Mouse (Mus musculus): ENCODE measurements around the gene Grm1. TPM values are rescaled to one million over a fixed set of nuclear protein-coding genes. Genes with fewer than 3 reads are reported as not detected.
A peak's percentile ranks its signal among the peaks of the same experiment; 100 is the strongest.
"Not testable (repeated sequence)": the region's sequence is repeated elsewhere in the genome, so short reads cannot be mapped to it uniquely, and the experiment has no call there.

Grm1 gene
- total RNA-seq (2021), result 10 to 100 TPM; 39.7 to 45.4 TPM

- DNase-seq (ENCODE audit: low spot score in 2 of 2), result peak; percentile 62 to 70
- intact Hi-C loops (cut with DNase I), result loop anchor here (1.0 to 10.0 kb wide), 4 partner anchors 135 to 675 kb away; no protein-coding TSS in a partner anchor
Measured at GRCm38 (mm10) chr10:11081611-11082398, at the start of gene Grm1. TSS of gene Grm1 (minus strand) at chr10:11082356.

DNA sequence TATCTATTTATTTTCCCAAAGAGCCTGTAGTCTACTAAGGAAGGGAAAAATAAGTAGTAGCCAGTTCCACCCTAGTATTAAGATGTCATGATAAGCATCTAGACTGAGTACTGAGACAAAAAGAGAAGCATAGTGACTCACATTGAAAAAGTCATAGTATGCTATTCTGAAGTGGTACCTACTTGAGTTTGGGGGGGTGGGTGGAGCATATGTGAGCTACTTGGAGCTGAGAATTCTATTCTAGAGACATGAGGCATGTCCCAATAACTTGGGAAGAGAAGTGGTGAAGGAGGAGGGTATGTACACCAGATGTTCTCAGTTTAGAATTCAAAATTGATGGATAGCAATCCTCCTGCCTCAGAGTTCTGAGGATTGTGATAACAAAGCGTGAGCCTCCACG lies 39.6 kb upstream of the Grm1 start:
- DNase-seq (ENCODE audit: low spot score in 2 of 2), result peak in 1 of 2 experiments; percentile 77
- intact Hi-C loops (cut with DNase I), result no loop called here

GRCm38 (mm10) chr10:11098475-11099044 lies 16.4 kb upstream of the Grm1 start:
- intact Hi-C loops (cut with DNase I), result no loop called here
- DNase-seq (ENCODE audit: low spot score in 2 of 2), result no peak

- DNase-seq (ENCODE audit: low spot score in 2 of 2), result no peak
- intact Hi-C loops (cut with DNase I), result loop anchor here (10.0 kb wide), 1 partner anchor 472 kb away; no protein-coding TSS in a partner anchor
Measured at GRCm38 (mm10) chr10:11086348-11086747, 4.2 kb upstream of the Grm1 start.

DNA sequence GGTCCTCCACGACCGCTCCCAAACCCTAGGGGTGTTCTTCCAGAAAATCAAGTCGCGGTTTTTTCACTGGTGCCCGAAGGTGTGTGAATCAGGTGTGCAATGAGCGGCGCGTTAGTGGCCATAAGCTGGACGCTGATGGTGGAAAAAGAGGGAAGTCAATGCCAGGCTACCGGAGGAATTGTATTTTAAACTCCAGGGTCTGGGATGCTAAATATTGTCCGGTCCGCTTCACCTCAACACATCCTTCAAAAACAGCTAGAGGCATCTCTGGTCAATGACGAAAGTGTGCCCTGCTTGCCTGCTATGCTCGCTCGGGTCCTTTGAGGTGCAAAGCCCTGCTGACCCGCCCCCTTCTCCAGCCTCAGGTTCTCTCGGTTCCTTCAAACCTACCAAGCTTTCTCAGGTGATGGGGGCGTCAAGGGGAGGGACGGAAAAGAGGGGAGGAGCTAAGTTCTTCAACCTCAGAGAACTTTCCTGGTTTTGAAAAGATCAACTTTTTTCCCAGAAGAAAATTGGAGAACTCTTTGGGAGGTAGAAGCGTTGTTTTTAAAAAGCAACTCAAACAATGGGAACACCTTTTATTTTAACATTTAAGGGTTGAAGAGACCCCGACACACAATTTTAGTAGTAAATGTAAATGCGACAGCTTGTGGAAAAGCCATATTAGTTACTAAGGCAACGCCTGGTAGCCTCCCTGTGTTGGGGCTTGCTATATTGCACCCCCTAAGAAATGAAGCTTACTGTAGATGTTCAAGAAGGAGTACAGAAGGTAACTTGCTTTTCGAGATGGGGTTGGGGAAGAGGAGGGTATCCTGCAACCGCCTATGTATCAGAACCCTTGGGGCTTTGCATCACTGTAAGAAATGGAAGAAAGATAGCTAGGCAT lies 1.2 kb downstream of the Grm1 start:
- peak in 1 of 2 experiments; percentile 16 for DNase-seq (ENCODE audit: low spot score in 2 of 2)
- intact Hi-C loops (cut with DNase I), result loop anchor here (5.0 to 10.0 kb wide), 3 partner anchors 134 to 674 kb away; no protein-coding TSS in a partner anchor

DNA sequence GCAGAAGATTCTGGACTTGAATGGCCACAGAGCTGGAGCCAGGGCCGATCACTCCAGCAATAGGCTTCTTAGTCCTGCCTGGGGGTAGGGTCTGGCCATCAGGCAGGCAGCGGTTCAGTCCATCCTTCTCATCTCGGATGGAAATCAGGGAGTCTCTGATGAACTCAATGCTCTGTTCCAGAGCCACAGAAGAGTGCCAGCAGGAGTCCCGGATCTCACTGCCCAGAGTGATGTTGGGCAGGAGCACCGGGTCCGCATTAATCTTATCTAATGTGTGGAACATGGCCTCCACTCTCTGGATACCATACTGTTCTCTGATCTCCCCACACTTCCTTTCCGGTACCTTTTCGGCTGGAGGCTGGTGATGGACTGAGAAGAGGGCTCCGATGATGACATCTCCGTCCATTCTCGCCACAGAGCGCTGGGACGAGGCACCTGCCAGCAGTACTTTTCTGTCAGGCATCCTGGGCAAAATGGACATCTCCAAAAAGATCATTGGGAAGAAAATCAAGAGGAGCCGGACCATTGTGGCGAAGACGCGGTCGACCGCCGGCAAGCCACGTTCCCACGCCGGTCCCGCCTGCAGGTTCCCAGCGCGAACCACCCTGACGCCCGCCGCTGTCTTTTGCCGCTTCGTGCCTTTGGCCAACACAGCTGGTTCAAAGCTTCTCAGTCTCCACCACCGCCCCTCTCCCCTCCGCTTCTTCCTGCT lies 2.0 kb downstream of the Grm1 start:
- intact Hi-C loops (cut with DNase I), result loop anchor here (5.0 to 10.0 kb wide), 3 partner anchors 133 to 673 kb away; no protein-coding TSS in a partner anchor
- DNase-seq (ENCODE audit: low spot score in 2 of 2), result peak; percentile 9 to 24

GRCm38 (mm10) chr10:11079506-11079905 lies 2.6 kb downstream of the Grm1 start:
- peak in 1 of 2 experiments; percentile 3 for DNase-seq (ENCODE audit: low spot score in 2 of 2)
- intact Hi-C loops (cut with DNase I), result no loop called here

DNA sequence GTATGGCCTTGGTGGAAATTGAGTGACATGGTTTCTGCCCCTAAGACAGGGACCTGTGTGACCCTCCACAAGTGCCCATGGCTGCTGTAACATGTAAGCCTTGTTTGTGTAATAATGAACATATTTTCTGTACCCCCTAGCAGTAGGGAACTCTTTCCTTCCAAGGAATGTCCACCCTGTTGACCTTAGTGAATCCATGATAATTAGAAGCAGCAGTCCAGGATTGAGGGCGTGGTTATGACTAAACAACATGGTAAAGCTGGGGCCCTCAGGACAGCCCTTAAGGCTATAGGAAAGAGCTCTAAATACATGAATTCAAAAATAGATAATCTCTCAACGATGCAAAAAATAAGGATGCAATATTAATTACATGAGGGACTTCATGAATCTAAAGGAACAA lies 17.0 kb downstream of the Grm1 start:
- no peak for DNase-seq (ENCODE audit: low spot score in 2 of 2)

DNA sequence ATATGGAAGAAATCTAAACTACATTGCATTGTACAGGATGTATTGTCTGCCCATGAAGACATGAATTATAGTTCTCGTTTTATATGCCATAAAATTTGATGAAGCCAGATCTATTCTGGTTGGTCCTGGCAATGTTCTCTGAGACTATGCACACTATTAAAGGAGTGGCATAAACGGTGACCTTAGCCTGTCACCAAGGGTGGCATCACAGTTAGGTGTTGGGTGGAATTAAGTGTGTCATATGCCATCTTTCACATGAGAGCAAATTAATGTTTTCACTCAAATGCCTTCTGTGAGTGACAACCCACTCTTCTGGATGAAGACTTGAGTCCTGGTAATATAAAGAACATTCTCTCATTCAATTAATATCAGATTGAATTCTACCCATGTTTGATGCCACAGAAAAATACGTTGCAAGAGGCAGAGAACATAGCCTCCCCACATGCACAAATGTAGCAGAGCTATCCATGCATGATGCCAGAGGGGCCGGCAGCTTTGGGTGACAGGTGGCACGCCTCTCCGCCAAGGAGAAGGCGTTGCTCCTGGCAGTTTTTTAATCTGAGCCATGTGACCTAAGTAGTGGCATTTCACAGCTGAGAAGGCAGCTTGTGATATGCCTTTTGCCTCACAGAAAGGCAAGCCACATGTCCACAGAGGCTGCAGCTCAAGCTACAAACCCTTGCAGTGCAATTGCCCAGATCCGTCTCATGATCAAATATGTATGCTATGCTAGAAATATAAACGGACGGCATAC lies 20.7 kb downstream of the Grm1 start:
- DNase-seq (ENCODE audit: low spot score in 2 of 2), result peak; percentile 38 to 73
- intact Hi-C loops (cut with DNase I), result no loop called here

More for the DNA sequence above, 17.0 kb downstream of the Grm1 start:
- intact Hi-C loops (cut with DNase I), result no loop called here

DNA sequence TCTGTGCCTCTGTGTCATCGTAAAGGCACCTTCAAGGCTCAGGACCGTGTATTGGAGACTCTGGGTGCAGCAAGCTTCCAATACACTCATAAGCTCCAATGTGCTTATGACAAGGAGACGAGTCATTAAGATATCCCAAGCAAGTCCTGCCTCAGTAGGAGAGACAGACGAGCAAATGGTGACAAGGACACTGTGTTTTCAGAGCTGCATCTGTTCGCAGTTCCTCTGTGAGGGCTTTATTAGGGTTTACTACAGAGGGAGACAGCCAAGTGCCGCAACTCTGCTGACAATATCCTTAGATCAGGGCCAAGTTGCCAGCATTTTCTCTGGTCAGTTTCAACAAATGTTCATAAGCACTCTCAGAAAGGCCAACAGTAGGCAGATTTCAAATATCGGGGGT lies 32.8 kb downstream of the Grm1 start:
- DNase-seq (ENCODE audit: low spot score in 2 of 2), result peak; percentile 1 to 34
- intact Hi-C loops (cut with DNase I), result no loop called here

GRCm38 (mm10) chr10:11045421-11045820 lies 36.7 kb downstream of the Grm1 start:
- intact Hi-C loops (cut with DNase I); DNase-seq (ENCODE audit: low spot score in 2 of 2): not testable (repeated sequence)

- intact Hi-C loops (cut with DNase I), result no loop called here
Measured at GRCm38 (mm10) chr10:11044455-11045106, 37.6 kb downstream of the Grm1 start.

DNA sequence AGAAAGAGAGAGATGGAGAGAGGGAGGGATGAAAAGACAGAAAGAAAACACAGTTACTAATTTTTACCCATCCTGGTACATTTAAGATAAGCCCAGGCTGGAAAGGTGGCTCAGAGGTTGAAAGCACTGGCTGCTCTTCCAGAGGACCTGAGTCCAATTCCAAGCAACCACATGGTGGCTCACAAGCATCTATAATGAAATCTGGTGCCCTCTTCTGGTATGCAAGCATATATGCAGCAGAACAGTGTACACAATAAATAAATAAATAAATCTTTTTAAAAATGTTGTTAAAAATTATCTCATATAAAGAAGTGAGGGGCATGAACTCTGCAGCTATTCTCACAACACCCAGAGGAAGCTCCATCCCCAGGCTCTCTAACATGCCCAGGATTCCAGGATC lies 42.8 kb downstream of the Grm1 start:
- intact Hi-C loops (cut with DNase I), result no loop called here
- no peak for DNase-seq (ENCODE audit: low spot score in 2 of 2)

More at GRCm38 (mm10) chr10:11044455-11045106, 37.6 kb downstream of the Grm1 start:
- DNase-seq (ENCODE audit: low spot score in 2 of 2), result no peak

- no peak for DNase-seq (ENCODE audit: low spot score in 2 of 2)
- intact Hi-C loops (cut with DNase I), result no loop called here
Measured at GRCm38 (mm10) chr10:11032221-11032620, 49.9 kb downstream of the Grm1 start.

- DNase-seq (ENCODE audit: low spot score in 2 of 2), result no peak
- intact Hi-C loops (cut with DNase I), result loop anchor here (1.0 kb wide), 1 partner anchor 12 kb away; no protein-coding TSS in a partner anchor
Measured at GRCm38 (mm10) chr10:11025764-11026518, 56.2 kb downstream of the Grm1 start.

DNA sequence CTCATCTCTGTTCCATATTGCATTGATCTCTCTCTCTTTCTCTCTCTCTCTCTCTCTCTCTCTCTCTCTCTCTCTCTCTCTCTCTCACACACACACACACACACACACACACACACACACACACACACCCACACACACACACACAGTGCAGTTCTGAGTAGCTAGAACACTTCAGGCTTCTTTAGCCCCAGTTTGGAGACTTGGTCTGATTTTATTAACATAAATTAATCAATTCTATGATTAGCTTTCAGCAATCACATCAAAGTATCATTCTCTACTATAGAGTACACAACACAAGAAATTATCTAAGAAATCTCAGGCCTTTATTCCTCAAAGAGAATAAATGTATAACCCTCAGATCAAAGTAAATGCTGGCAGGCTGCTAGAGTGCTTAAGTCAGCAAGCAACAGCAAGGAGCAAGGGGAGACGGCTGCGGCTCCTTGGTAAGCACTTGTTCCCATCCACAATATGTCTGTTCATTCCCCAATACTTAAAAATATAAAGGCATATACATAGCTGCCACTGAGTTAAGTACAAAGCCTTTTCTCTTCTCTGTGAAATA lies 63.1 kb downstream of the Grm1 start:
- no peak for DNase-seq (ENCODE audit: low spot score in 2 of 2)
- intact Hi-C loops (cut with DNase I), result no loop called here

- intact Hi-C loops (cut with DNase I), result loop anchor here (1.0 kb wide), 1 partner anchor 12 kb away; no protein-coding TSS in a partner anchor
- DNase-seq (ENCODE audit: low spot score in 2 of 2), result no peak
Measured at GRCm38 (mm10) chr10:11013653-11014052, 68.5 kb downstream of the Grm1 start.

Measured in left cerebral cortex, postnatal 25 days (tissue).